Mouse (Mus musculus) induced T-regulatory cell, adult 2 months (primary cell): Measurements from ENCODE around the gene Zfp286.

ENCODE experiments used
- DNase-seq: peaks from one replicate; pipeline ENCODE4 v3.0.0-alpha.2; 2012; ENCODE audit warnings: low read depth

Zfp286 gene

GRCm38 (mm10) chr11:62788935-62789616, at the start of gene Zfp286:
Zfp286 (minus strand) TSS chr11:62789462.
- peak; percentile 60 for DNase-seq

- DNase-seq = no peak
Measured at GRCm38 (mm10) chr11:62831906-62832305, 42.6 kb upstream of the Zfp286 start.

- DNase-seq = no peak
Measured at GRCm38 (mm10) chr11:62830387-62830786, 41.1 kb upstream of the Zfp286 start.

- DNase-seq = no peak
Measured at GRCm38 (mm10) chr11:62827911-62828310, 38.6 kb upstream of the Zfp286 start.

GRCm38 (mm10) chr11:62827135-62827534, 37.9 kb upstream of the Zfp286 start:
- DNase-seq = no peak

GRCm38 (mm10) chr11:62826106-62826733, 37.0 kb upstream of the Zfp286 start:
- DNase-seq = no peak

- no peak for DNase-seq
Measured at GRCm38 (mm10) chr11:62825222-62826105, 36.2 kb upstream of the Zfp286 start.

- DNase-seq = peak; percentile 14
Measured at GRCm38 (mm10) chr11:62824211-62824610, 34.9 kb upstream of the Zfp286 start.

GRCm38 (mm10) chr11:62821893-62822292, 32.6 kb upstream of the Zfp286 start:
- peak; percentile 39 for DNase-seq

- DNase-seq = peak; percentile 29
Measured at GRCm38 (mm10) chr11:62820661-62821437, 31.6 kb upstream of the Zfp286 start.

GRCm38 (mm10) chr11:62820059-62820541, 30.8 kb upstream of the Zfp286 start, which contains the start of gene Trim16:
Trim16 (plus strand) TSS chr11:62820231.
- peak; percentile 42 for DNase-seq

GRCm38 (mm10) chr11:62819059-62819686, 29.9 kb upstream of the Zfp286 start:
- DNase-seq = no peak

- no peak for DNase-seq
Measured at GRCm38 (mm10) chr11:62816591-62816990, 27.3 kb upstream of the Zfp286 start.

GRCm38 (mm10) chr11:62815438-62815837, 26.2 kb upstream of the Zfp286 start:
- peak; percentile 41 for DNase-seq

GRCm38 (mm10) chr11:62814625-62815024, 25.4 kb upstream of the Zfp286 start:
- no peak for DNase-seq

GRCm38 (mm10) chr11:62813970-62814624, 24.8 kb upstream of the Zfp286 start:
- DNase-seq = no peak

GRCm38 (mm10) chr11:62813497-62813896, 24.2 kb upstream of the Zfp286 start:
- DNase-seq = no peak

- no peak for DNase-seq
Measured at GRCm38 (mm10) chr11:62812268-62812667, 23.0 kb upstream of the Zfp286 start.

GRCm38 (mm10) chr11:62809201-62809600, 19.9 kb upstream of the Zfp286 start:
- DNase-seq = peak; percentile 28

- no peak for DNase-seq
Measured at GRCm38 (mm10) chr11:62807965-62808364, 18.7 kb upstream of the Zfp286 start.

GRCm38 (mm10) chr11:62804119-62804518, 14.9 kb upstream of the Zfp286 start:
- no peak for DNase-seq
